Mouse (Mus musculus) frontal cortex, adult (tissue): ENCODE measurements at regions not wholly inside any gene's neighbourhood (a gene's known extent, or its start where the extent isn't known, plus 50 kb on each side); places are given as distances from the start of the nearest gene placed in this dataset.
"Not testable (repeated sequence)": the region's sequence is repeated elsewhere in the genome, so short reads cannot be mapped to it uniquely, and the experiment has no call there.

ENCODE experiments used
- ATAC-seq: cut with Nextera tagmentation; 2 replicates; pipeline ENCODE4 v1.9.2; 2017; ENCODE audit warnings: mild to moderate bottlenecking, moderate library complexity, mixed read lengths; ENCODE audit not compliant: low TSS enrichment

- ATAC-seq, result not testable (repeated sequence)
These were observed 288.7 kb downstream of the Fut8 start for GRCm38 (mm10) chr12:77526581-77526980.

- ATAC-seq, result no peak
These were observed 289.6 kb downstream of the Fut8 start for GRCm38 (mm10) chr12:77527499-77527898.

- ATAC-seq, result no peak
These were observed 290.3 kb downstream of the Fut8 start for GRCm38 (mm10) chr12:77527953-77528865.

- no peak for ATAC-seq
These were observed 290.9 kb downstream of the Fut8 start for GRCm38 (mm10) chr12:77528868-77529271.

- ATAC-seq, result peak; percentile 44; the same call in 1 of the 2 replicates
These were observed 291.5 kb downstream of the Fut8 start for GRCm38 (mm10) chr12:77529414-77529813.

- ATAC-seq, result no peak
These were observed 292.0 kb downstream of the Fut8 start for GRCm38 (mm10) chr12:77529955-77530354.

GRCm38 (mm10) chr12:77531294-77531693 is 293.4 kb downstream of the Fut8 start:
- no peak for ATAC-seq

GRCm38 (mm10) chr12:77532547-77532946 is 294.6 kb downstream of the Fut8 start:
- no peak for ATAC-seq

- no peak for ATAC-seq
These were observed 295.7 kb downstream of the Fut8 start for GRCm38 (mm10) chr12:77533606-77534005.

- ATAC-seq, result no peak
These were observed 296.2 kb downstream of the Fut8 start for GRCm38 (mm10) chr12:77534079-77534478.

- no peak for ATAC-seq
These were observed 297.2 kb downstream of the Fut8 start for GRCm38 (mm10) chr12:77535147-77535546.

GRCm38 (mm10) chr12:77537139-77537848 is 299.4 kb downstream of the Fut8 start:
- no peak for ATAC-seq

- ATAC-seq, result no peak
These were observed 301.9 kb downstream of the Fut8 start for GRCm38 (mm10) chr12:77539661-77540431.

- ATAC-seq, result no peak
These were observed 303.3 kb downstream of the Fut8 start for GRCm38 (mm10) chr12:77541051-77541765.

- no peak for ATAC-seq
These were observed 303.9 kb downstream of the Fut8 start for GRCm38 (mm10) chr12:77541826-77542225.

GRCm38 (mm10) chr12:77543651-77544050 is 305.7 kb downstream of the Fut8 start:
- no peak for ATAC-seq

- ATAC-seq, result no peak
These were observed 308.2 kb downstream of the Fut8 start for GRCm38 (mm10) chr12:77546165-77546564.

- ATAC-seq, result peak; percentile 88
These were observed 330.4 kb downstream of the Fut8 start for GRCm38 (mm10) chr12:77568286-77568685.

- no peak for ATAC-seq
These were observed 332.6 kb downstream of the Fut8 start for GRCm38 (mm10) chr12:77570501-77570900.

- no peak for ATAC-seq
These were observed 333.1 kb downstream of the Fut8 start for GRCm38 (mm10) chr12:77571071-77571470.

GRCm38 (mm10) chr12:77575046-77575445 is 337.1 kb downstream of the Fut8 start:
- no peak for ATAC-seq
